Mouse (Mus musculus) kidney, postnatal 36 days (tissue): ENCODE data around the gene Stum.

Source experiments
- DNase-seq, 2 experiments: peaks; one replicate each; pipeline ENCODE4 v3.0.0; 2021 to 2022; ENCODE audit warnings: mixed read lengths in 2 of 2

Gene Stum

GRCm38 (mm10) chr1:180403694-180404606 is 79.4 kb downstream of the Stum start:
- DNase-seq: peak; percentile 73 to 77

- DNase-seq: no peak
These were observed 80.0 kb downstream of the Stum start for GRCm38 (mm10) chr1:180403357-180403693.

- peak; percentile 45 to 74 for DNase-seq
These were observed 80.7 kb downstream of the Stum start for GRCm38 (mm10) chr1:180402481-180403081.

- no peak for DNase-seq
These were observed 81.6 kb downstream of the Stum start for GRCm38 (mm10) chr1:180401725-180402124.

DNA sequence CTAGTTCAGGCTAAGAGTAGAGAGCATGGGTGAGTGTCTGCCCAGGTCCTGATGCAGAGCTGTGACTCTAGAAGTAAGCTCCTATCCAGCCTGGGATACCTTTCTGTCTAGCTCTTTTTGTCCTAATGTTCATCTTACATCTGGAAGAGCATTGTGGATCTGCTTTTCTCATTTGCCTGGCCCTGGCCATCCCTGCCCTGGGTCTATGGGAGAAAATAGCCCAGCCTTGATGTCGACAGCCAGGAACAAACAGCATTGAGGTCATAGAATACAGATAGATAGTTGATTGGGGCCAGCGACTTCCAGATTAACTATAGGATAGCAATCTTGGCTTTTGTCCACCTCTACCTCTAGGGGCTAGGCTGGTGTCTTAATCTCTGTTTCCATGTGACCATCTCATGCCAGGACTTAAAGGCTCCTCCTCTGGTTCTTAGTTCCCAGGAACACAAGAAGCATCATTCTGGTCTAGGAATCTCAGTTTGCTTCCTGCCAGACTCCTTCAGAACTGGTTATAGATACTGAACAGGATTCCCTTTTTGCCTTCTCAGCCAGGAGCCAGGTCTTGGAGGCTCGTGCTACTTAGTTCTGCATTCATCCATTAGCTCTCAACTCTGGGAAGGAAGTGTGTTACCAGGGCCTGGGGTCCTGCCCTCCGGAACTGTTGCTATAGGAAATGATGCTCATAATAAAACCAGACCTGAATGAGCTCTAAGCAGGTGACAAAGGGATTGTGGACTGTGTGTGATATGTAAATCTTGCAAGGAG is 82.4 kb downstream of the Stum start:
- no peak for DNase-seq

DNA sequence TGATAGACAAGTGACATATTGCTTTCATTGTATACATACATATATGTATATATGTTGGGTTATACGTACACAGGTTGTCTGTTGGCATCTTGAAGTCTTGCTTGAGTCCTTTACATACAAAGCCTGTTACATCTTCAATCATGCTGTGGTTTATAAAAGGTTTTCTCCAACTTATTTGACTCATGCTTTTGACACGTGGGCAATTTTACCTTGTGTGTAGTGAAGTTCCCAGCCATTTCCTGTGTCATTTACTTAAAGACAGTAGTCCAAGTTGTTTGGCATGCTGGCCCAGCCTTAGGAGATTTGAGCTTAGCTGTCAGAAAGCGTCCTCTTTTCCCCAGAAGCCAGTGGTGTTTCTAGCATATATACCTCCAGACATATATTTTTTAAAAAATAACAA is 84.9 kb downstream of the Stum start:
- no peak for DNase-seq

GRCm38 (mm10) chr1:180397734-180398133 is 85.6 kb downstream of the Stum start:
- DNase-seq: no peak

DNA sequence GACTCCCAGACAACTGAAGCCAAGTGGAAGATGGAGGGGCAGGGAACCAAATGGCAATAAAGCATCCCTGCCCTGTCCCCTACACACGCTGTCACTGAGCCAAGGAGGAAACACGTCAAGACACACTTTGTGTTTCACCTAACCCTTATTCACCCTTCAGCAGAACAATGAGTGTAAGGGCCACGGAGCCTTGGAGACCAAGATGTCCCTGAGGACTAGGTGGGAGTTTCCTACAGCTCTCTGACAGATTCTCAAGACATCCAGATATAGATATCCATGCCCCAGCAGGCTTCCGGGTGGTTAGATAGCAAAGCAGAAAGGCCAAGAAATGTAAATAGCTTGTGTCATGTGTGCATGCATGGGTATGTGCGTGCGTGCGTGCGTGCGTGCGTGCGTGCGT is 89.4 kb downstream of the Stum start:
- DNase-seq: peak; percentile 69 to 80

DNA sequence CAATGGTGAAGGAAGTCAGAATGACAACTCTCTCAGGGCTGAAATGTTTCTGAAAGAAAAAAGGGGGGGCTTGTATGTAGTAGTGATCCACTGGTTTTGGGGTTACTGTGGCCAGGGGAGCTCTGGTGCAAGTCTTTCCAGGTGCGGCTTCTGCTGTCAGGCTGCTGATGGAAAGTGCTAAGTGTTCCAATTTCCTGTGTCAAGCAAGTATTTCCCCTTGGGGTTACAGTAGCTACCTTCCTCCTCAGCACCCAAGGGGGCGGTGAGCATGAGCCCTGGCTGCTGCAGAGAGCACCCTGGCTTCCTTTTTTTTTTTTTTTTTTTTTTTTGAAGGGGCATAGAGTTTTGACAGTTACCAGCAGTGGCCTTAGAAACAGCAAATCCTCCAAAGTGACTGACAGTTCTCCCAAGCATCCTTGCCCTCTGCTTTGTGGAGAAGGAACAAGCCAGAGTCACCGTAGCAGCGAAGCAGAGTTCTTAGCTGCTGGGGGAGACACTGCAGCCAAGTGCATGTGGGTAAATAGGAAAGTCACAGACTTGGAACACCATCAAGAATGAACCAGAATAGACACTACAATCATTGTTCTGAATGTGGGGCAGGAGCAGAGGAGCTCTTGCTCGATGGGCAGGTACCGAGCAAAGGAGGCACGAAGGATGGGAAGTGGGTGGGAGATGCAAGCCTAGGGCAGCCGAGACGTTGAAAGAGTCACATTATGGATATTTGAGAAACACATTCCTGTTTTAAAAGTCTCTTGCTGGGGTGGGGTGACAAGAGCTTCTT is 90.1 kb downstream of the Stum start:
- DNase-seq: peak in 1 of 2 experiments; percentile 31

GRCm38 (mm10) chr1:180392137-180392798 is 91.0 kb downstream of the Stum start:
- no peak for DNase-seq

- DNase-seq: no peak
These were observed 91.7 kb downstream of the Stum start for GRCm38 (mm10) chr1:180391575-180391945.

DNA sequence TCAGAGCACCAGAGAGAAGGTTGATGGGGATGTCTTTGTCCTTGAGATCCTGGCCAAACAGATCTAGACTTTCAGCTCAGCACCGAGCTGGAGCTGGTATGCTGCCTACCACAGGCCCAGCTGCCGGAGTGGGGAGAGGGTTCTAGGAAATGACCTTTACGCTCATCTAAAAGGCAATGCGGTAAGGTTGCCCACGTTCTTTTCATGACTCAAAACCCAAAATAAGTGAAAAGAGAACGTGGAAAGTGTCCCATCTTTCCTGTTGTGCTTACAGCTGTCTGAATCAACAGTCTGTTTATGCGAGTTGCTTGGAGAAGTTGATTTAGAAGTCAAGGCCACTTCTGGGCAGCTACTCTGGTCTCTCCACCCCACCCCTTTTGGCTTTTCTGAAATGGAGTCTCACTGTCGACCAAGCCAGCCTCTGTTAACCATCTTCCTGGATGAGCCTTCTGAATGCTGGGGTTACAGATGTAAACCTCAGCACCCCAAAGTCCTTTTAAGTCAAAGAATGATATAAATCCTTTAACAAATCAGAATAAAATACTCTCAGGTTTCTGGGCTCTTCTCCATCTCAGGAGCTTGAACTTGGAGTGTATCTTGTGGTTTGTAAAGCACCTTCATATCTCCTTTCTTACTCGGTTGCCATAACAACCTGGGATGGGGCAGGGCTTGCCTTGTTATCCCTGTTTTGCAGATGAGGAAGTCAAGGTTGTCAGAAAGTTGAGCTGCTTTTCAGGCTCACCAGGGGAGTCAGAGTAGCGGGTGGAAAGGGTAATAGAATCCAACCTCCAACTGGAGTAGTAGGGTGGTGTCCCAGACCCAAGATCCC is 92.3 kb downstream of the Stum start:
- no peak for DNase-seq

DNA sequence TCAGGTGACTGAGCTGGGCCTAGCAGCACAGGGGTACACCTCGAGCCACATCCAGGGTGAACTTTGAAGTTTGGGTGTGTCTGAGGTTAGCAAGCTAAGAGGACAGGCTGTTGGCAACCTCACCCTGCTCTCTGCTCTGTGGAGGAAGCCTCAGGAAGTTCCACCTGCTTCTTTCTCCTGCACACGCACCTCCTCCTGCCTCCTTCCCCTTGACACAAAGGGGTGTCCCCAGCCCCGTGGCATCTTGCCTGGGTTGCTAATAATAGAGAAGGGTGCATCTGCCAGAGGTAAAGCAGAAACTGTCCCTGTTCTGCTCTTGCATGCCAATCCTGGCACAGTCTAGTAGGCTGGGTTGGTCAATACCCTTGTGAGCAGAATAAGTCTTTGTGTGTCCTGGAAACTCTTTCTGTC is 93.0 kb downstream of the Stum start:
- DNase-seq: peak; percentile 75

- DNase-seq: peak in 1 of 2 experiments; percentile 27
These were observed 94.0 kb downstream of the Stum start for GRCm38 (mm10) chr1:180389213-180389760.

GRCm38 (mm10) chr1:180388481-180388880 is 94.8 kb downstream of the Stum start:
- peak in 1 of 2 experiments; percentile 31 for DNase-seq

DNA sequence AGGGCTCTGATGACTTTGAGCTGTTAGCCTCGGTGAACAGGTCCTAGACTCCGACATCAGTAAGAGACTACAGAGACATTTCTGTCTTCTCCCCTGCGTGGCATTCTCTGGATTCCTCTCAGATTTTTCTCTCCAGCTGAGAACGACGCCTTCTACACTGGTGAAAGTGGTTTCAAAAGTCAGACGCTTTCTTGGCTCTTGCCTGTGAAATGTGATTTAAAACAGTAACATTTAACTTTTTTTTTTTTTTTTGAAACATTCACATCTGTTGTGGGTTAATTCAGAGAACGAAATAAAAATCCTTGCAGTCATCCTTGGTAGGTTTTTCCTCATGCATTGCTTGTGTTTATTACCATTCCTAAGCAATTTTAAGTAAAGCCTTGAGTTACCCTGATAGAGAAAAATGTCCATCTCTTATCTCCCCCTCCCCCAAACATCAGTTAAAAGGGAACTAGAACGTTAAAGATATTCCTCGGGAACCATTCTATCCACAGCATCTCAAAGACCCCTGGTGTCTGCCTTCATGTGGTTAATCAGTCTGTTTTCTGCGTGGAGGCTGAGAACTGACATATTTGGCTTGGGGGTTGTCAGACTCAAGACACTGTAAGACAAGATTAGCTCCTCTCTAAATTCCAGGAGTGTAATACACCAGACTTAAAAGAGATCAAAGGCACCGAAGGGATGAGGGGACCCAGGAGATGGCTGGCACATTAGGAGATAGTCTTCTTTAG is 95.4 kb downstream of the Stum start:
- no peak for DNase-seq

- peak; percentile 99 for DNase-seq
These were observed 96.2 kb downstream of the Stum start for GRCm38 (mm10) chr1:180386951-180387749.

- DNase-seq: peak in 1 of 2 experiments; percentile 43
These were observed 98.0 kb downstream of the Stum start for GRCm38 (mm10) chr1:180385308-180385707.

- DNase-seq: no peak
These were observed 98.8 kb downstream of the Stum start for GRCm38 (mm10) chr1:180384486-180384885.
